Mouse (Mus musculus) stomach, embryonic 14.5 days (tissue): ENCODE data around the gene Usp43. TPM values are rescaled to one million over a fixed set of nuclear protein-coding genes. Genes with fewer than 3 reads are reported as not detected.
A peak's percentile ranks its signal among the peaks of the same experiment; 100 is the strongest.

Experiments used
- ATAC-seq: fragments of 200-750 bp; cut with Nextera tagmentation; 2 replicates; pipeline ENCODE4 v1.8.0; 2017; ENCODE audit warnings: low read depth, moderate TSS enrichment; ENCODE audit not compliant: insufficient number of reproducible peaks, insufficient read depth, low FRiP score
- H3K27ac ChIP-seq: fragments of 300-500 bp; sonication (generic); 2 replicates; pipeline ENCODE4 v1.5.1; 2014; ENCODE audit warnings: mild to moderate bottlenecking, low read length, moderate library complexity, mixed read lengths
- H3K27me3 ChIP-seq: fragments of 300-500 bp; sonication (generic); 2 replicates; pipeline ENCODE4 v1.6.1; 2014; ENCODE audit warnings: low read length, control low read depth, mixed read lengths; ENCODE audit not compliant: control insufficient read depth, insufficient read depth
- H3K36me3 ChIP-seq: fragments of 300-500 bp; sonication (generic); 2 replicates; pipeline ENCODE4 v1.6.1; 2014; ENCODE audit warnings: mild to moderate bottlenecking, control low read depth, low read length, moderate library complexity, mixed read lengths; ENCODE audit not compliant: control insufficient read depth, insufficient read depth
- H3K4me1 ChIP-seq: fragments of 300-500 bp; sonication (generic); 2 replicates; pipeline ENCODE4 v1.6.1; 2014; ENCODE audit warnings: low read length, control low read depth, mixed read lengths; ENCODE audit not compliant: control insufficient read depth, insufficient read depth
- H3K4me2 ChIP-seq: fragments of 300-500 bp; sonication (generic); replicated peaks from 2 replicates; pipeline ENCODE4 v1.6.1; 2014; ENCODE audit warnings: low read depth, low read length, control low read depth
- H3K4me3 ChIP-seq: fragments of 300-500 bp; sonication (generic); 2 replicates; pipeline ENCODE4 v1.5.1; 2014; ENCODE audit warnings: low read depth, low read length, control low read depth
- H3K9ac ChIP-seq: fragments of 300-500 bp; sonication (generic); replicated peaks from 2 replicates; pipeline ENCODE4 v1.6.1; 2014; ENCODE audit warnings: low read depth, mild to moderate bottlenecking, control low read depth, low read length, moderate library complexity, mixed read lengths
- H3K9me3 ChIP-seq: fragments of 300-500 bp; sonication (generic); 2 replicates; pipeline ENCODE4 v1.6.1; 2016; ENCODE audit warnings: low read depth, low read length, control low read depth; ENCODE audit not compliant: control insufficient read depth
- WGBS: fragments of 180-500 bp; shearing (Covaris S2); extraction: QIAGEN DNeasy Blood & Tissue Kit; methylation state at CpG from one replicate; pipeline ENCODE4 v1.1.7; 2014; 5-methylcytosine and 5-hydroxymethylcytosine counted together
- polyA plus RNA-seq: library from polyadenylated mRNA; unstranded; fragments of >200 nt; fragmentation: Nextera tagmentation; extraction: Ambion mirVana; gene quantifications from 2 replicates; pipeline ENCODE4 v1.2.1, GENCODE M21; 2014

The Usp43 gene
- 3.5 and 3.9 TPM in 2 replicates for polyA plus RNA-seq

GRCm38 (mm10) chr11:67921827-67922754 is at the start of gene Usp43:
TSS of gene Usp43 (minus strand) at chr11:67922153.
- Histone ChIP-seq H3K4me3 (peak within 1 kb of the TSS; percentile 71), H3K4me1 (no peaks in the 10 kb centered on the region), H3K9ac (peak within 1 kb of the TSS; percentile 39), H3K4me2 (peak within 1 kb of the TSS; percentile 100), H3K27ac (peak within 1 kb of the TSS; percentile 86), H3K27me3 (no peaks in the 10 kb centered on the region), H3K9me3 (no peaks in the 10 kb centered on the region), H3K36me3 (no peaks in the 10 kb centered on the region)
- peak; percentile 87 for ATAC-seq
- under 1% methylated on average over 71 of the region's 80 CpGs for WGBS

GRCm38 (mm10) chr11:67967831-67968230 is 45.9 kb upstream of the Usp43 start:
- Histone ChIP-seq H3K27ac (no peak overlapping the region), H3K4me3 (no peak overlapping the region), H3K4me2 (no peak overlapping the region), H3K9ac (no peak overlapping the region), H3K4me1 (peaks cover 7% of the 10 kb centered on the region; the same call in 1 of the 2 replicates), H3K27me3 (no peaks in the 10 kb centered on the region), H3K36me3 (peaks cover 8% of the 10 kb centered on the region), H3K9me3 (no peaks in the 10 kb centered on the region)
- no peak for ATAC-seq
- 63% methylated on average over 11 of the region's 11 CpGs for WGBS

- Histone ChIP-seq H3K27me3 (no peaks in the 10 kb centered on the region), H3K9me3 (no peaks in the 10 kb centered on the region), H3K36me3 (peaks cover 5% of the 10 kb centered on the region), H3K9ac (peak within 1 kb of the TSS; percentile 59), H3K27ac (peak within 1 kb of the TSS; percentile 7; the same call in 1 of the 2 replicates), H3K4me1 (peaks cover 7% of the 10 kb centered on the region; the same call in 1 of the 2 replicates), H3K4me2 (peak within 1 kb of the TSS; percentile 82), H3K4me3 (peak within 1 kb of the TSS; percentile 79)
- WGBS = under 1% methylated on average over 28 of the region's 28 CpGs
- ATAC-seq = peak; percentile 80; the same call in 1 of the 2 replicates
Observed at GRCm38 (mm10) chr11:67965905-67966878, 44.2 kb upstream of the Usp43 start, which contains the start of gene Stx8. TSS of gene Stx8 (plus strand) at chr11:67966193.

GRCm38 (mm10) chr11:67965242-67965883 is 43.4 kb upstream of the Usp43 start, which contains the start of gene Cfap52:
TSS of gene Cfap52 (minus strand) at chr11:67965651.
- H3K36me3 ChIP-seq = peaks cover 4% of the 10 kb centered on the region
- H3K27ac ChIP-seq = peak within 1 kb of the TSS; percentile 7; the same call in 1 of the 2 replicates
- no peaks in the 10 kb centered on the region for H3K9me3 ChIP-seq
- ATAC-seq = peak; percentile 66; the same call in 1 of the 2 replicates
- H3K27me3 ChIP-seq = no peaks in the 10 kb centered on the region
- H3K9ac ChIP-seq = peak within 1 kb of the TSS; percentile 59
- 6% methylated on average over 15 of the region's 15 CpGs for WGBS
- H3K4me3 ChIP-seq = peak within 1 kb of the TSS; percentile 79
- peak within 1 kb of the TSS; percentile 82 for H3K4me2 ChIP-seq
- peaks cover 7% of the 10 kb centered on the region; the same call in 1 of the 2 replicates for H3K4me1 ChIP-seq

GRCm38 (mm10) chr11:67964110-67964509 is 42.2 kb upstream of the Usp43 start:
- no peaks in the 10 kb centered on the region for H3K27me3 ChIP-seq
- peaks cover 7% of the 10 kb centered on the region; the same call in 1 of the 2 replicates for H3K4me1 ChIP-seq
- WGBS = 70% methylated on average over 6 of the region's 6 CpGs
- H3K36me3 ChIP-seq = no peaks in the 10 kb centered on the region
- H3K4me2 ChIP-seq = no peak overlapping the region
- no peak overlapping the region for H3K4me3 ChIP-seq
- no peak for ATAC-seq
- H3K9ac ChIP-seq = no peak overlapping the region
- no peak overlapping the region for H3K27ac ChIP-seq
- H3K9me3 ChIP-seq = no peaks in the 10 kb centered on the region

- Histone ChIP-seq H3K4me2 (no peak overlapping the region), H3K4me3 (no peak overlapping the region), H3K27ac (no peak overlapping the region), H3K36me3 (no peaks in the 10 kb centered on the region), H3K27me3 (no peaks in the 10 kb centered on the region), H3K9ac (no peak overlapping the region), H3K4me1 (no peaks in the 10 kb centered on the region), H3K9me3 (no peaks in the 10 kb centered on the region)
- 87% methylated on average over 6 of the region's 6 CpGs for WGBS
- ATAC-seq = no peak
Observed at GRCm38 (mm10) chr11:67954413-67954812, 32.5 kb upstream of the Usp43 start.

- Histone ChIP-seq H3K4me1 (no peaks in the 10 kb centered on the region), H3K9me3 (no peaks in the 10 kb centered on the region), H3K36me3 (no peaks in the 10 kb centered on the region), H3K27ac (no peak overlapping the region), H3K9ac (no peak overlapping the region), H3K4me3 (no peak overlapping the region), H3K4me2 (no peak overlapping the region), H3K27me3 (no peaks in the 10 kb centered on the region)
- ATAC-seq = no peak
- 81% methylated on average over 5 of the region's 5 CpGs for WGBS
Observed at GRCm38 (mm10) chr11:67953604-67954003, 31.7 kb upstream of the Usp43 start.
